Mouse (Mus musculus): Measurements from ENCODE around the gene Selenow. TPM values are rescaled to one million over a fixed set of nuclear protein-coding genes. Genes with fewer than 3 reads are reported as not detected.
"Not testable (repeated sequence)": the region's sequence is repeated elsewhere in the genome, so short reads cannot be mapped to it uniquely, and the experiment has no call there.

The Selenow gene
- total RNA-seq, 2 experiments from 2014 or later: 169 to 178 TPM

DNA sequence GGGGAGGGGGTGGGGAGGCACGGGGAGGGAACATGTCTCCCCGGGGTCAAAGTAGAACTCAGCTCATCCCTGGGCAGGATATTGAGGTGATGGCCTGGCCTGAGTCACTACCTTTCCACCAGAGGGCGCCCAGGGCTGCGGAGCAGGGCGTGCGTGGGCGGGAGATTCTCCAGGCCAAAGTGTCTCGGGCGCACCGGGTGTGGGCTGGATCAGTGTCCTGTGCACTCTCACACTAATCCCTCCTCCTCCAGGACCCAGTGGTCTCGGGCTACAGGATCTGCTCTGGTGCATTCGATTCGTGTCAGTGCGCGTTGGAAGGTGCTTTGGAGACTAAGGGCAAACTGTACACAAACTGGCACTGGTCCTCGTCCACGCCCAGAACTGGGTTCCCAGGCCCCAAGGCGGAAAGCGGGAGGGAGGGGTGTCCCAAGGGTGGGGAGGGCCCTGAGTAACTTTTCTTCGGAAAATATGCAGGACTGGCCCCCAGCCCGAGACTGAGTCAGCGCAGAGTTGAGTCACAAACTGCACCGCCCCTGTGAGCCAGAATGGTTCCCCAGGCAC is 26.3 kb upstream of the Selenow start:
- DNase-seq: peak; percentile 93
- intact Hi-C loops (cut with DNase I): loop anchor here (1.0 to 2.0 kb wide), 2 partner anchors 16 to 19 kb away; partner anchors contain the start of gene Ehd2

DNA sequence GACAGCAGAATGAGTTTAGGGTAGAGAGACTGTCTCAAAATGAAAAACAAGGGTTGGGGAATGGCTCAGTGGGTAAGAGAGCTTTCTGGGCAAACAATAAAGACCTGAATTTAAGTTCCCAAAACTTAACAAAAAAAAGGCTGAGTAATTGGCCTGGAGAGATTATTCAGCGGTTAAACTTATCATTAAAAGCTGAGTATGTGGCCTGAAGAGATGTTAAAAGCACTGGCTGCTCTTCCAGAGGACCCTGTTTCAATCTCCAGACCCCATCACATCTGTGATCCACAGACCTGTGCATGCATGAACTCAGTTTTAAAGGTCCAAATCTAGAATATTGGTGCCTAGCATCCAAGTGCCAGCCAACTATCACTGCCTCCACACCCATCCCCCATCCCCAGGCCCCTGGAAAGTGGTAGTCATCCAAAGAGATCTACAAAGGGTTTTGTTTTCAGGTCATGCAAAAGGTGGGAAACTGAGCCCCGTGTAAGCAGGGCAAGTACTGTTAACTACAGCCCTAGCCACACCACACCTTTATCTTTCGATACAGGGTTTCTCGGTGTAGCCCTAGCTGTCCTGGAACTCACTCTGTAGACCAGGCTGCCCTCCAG is 25.6 kb upstream of the Selenow start:
- intact Hi-C loops (cut with DNase I): loop anchor here (1.0 to 2.0 kb wide), 2 partner anchors 15 to 20 kb away; partner anchors contain the start of gene Ehd2

DNA sequence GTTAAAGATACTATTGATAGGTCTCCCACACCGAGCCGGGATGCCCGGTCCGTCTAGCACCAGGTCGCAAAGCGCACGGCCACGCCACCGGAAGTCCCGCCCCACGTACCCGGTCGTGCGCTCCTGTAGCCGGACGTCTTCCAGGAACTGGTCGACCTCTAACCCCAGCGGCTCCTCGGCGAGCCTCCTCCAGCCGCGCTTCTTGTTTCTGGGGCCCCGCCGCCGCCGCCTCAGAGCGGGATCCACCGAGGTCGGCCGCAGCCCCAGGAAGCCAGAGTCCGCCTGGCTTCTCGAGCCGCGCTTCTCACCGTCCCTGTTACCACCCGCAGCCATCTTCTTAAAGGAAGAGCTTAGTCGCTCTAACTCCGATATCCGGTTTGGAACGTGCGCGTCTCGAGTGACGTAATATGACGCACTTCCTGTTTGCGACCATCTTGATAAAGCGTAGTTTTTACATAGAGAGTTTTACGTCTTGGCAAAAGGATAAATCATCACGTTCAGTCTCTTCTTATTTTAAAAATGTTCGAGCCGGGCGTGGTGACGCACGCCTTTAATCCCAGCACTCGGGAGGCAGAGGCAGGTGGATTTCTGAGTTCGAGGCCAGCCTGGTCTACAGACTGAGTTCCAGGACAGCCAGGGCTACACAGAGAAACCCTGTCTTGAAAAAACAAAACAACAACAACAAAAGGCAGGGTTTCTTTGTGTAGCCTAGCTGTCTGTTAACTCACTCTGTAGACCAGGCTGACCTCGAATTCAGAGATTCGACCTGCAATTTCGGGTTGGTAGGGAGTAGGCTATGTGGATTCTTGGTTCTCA is 23.7 kb upstream of the Selenow start, which contains the start of gene Nop53:
Nop53 (minus strand) TSS at position 354 of the 816 bp plus-strand sequence.
- DNase-seq: peak; percentile 92 to 97
- intact Hi-C loops (cut with DNase I): no loop called here

More for the DNA sequence above, 25.6 kb upstream of the Selenow start:
- DNase-seq: no peak

DNA sequence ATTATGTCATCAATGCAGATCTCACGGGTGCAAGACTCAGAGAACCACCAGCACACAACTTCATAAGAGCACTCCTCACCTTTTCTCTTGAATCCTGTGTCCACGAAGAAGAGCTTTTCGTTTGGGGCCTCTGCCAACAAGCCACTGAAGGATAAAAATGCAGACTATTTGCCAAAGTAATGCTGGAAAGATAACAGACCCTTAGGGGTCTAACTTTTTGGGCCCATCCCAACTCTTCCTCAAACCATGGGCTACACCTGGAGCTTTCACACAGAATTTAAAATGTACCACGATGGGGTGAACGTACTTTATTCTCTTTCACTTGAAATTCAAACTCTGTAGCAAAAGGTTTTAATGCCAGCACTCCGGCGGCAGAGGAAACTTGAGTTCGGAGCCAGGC is 23.0 kb upstream of the Selenow start:
- no peak for DNase-seq
- intact Hi-C loops (cut with DNase I): no loop called here

DNA sequence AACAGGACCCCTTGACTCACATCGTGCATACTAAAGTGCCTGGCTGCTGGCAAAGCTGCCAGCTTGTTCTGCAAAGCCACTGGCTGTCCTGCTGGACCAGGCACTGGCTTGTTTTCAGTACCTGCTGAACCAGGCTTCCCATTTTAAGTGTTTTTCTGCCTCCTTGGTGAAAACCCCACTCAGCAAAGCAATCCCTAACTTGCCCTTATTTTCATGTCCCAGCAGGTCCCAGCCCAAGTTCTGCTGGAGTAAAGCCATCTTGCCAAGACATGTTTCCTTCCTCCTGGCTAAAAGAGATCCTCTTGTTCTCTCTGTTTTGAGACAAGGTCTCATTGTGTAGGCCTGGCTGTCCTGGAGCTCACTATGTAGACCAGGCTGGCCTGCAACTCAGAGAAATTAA is 22.1 kb upstream of the Selenow start:
- DNase-seq: no peak
- intact Hi-C loops (cut with DNase I): no loop called here

DNA sequence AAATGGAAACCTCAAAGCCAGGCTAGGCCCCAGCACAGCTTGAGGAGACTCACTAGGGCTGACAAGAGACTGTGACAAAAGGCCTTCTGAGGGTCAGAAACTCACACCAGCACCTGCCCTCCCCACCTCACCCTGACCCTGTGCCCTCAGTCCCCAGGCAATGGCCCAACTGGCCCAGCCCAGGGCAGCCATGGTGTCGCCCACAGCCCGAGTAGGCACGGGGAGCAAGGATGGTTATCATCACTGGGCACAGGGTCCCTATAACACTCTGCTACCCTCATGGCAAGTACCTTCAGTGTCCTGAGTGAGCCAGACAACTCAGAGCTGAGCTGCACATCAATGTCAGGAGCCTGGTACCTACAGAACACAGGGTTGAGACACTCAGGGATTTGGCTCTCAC is 16.4 kb upstream of the Selenow start:
- intact Hi-C loops (cut with DNase I): no loop called here
- no peak for DNase-seq

DNA sequence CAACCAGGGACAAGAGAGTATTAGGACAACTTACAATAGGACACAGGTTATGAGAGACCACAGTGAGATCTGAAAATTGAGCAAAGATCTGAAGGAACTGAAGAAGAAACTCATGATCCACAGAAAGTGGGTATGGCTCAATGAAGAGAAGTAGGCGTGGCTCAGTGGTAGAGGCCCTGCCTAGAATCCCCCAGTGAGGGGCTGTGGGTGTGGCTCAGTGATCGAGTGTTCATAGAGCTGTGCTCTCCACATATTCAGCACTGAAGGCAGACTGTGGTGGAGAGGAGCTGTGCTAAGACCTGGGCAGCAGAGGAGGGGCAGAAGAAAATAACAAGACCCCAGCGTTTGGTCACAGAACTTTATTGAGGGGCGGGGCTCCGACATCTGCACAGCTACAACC is 15.3 kb upstream of the Selenow start:
- intact Hi-C loops (cut with DNase I): no loop called here
- DNase-seq: no peak

DNA sequence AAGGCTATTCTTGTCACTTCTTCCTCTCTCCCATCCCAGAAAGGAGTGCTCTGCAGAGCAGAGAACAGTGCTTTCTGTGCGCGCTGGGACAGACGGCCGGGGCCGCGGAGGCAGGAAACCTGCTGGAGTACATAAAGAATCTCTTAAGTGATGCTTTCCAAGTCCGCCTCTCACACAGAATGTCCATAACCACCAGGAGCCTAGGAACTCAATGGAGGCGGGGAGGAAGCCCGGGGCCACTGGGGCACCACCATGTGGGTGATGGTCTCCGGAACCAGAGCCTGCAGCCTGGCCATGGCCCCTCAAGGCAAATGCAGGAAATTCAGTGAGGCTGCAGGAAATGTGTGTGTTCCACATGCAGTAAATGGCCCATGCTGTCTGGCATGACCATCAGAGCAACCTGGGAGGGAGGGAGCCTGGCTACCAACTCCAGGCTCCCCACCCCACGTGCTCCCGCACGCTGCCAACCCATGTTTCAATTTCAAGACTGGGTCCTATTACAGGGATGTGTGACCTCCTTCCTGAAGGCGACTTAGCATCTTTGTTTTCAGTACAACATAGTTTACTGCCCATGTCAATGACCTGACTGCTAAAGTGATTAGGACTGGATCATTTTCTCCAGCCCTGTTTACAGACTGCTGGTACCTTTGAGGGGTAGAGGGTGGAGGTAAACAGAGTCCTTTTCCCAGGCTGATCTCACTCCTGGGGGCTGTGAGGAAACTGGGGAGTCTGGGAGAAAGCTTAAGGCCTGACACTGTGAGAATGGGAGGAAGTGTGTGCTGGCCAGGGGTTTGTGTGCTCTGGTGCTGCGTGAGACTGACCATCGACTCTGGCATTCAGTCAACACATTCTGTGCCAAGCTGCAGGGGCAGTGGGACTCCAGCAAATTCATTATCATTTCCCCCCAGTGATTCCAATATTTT is 11.5 kb upstream of the Selenow start:
- intact Hi-C loops (cut with DNase I): loop anchor here (1.0 to 2.0 kb wide), 2 partner anchors 15 to 29 kb away; no protein-coding TSS in a partner anchor

DNA sequence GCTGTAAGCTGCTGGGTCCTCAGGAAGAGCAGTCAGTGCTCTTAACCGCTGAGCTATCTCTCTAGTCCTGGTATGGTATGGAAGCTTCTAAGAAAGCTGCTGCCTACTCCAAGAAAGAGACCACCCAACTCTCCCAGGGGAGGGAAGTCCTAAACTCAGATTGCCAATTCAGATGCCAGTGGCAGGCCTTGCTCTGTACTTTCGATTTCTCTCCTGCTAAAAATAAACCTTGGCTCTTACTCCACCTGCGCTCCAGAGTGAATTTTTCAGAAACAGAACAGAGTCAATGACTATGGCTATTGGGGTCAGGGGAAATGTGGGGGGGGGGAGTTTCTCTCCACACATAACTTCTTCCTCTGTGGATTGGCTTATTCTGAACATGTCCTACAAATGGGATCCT is 9.4 kb upstream of the Selenow start:
- intact Hi-C loops (cut with DNase I): loop anchor here (2.0 kb wide), 1 partner anchor 17 kb away; no protein-coding TSS in a partner anchor

More for the DNA sequence above, 11.5 kb upstream of the Selenow start:
- peak; percentile 42 to 56 for DNase-seq

DNA sequence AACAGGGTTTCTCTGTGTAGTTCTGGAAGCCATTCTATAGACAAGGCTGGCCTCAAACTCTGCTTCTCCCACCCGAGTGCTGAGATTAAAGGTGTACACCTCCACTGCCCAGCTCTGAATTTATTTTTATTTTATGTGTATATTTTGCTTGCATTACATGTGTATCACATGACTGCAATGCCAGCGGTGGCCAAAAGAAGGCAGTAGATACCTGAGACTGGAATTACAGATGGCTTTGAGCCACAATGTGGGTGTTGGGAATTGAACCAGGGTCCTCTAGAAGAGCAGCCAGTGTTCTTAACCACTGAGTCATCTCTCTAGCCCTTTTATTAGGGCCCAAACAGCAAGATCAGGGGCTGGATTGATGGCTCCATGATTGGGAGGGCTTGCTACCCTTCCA is 8.3 kb upstream of the Selenow start:
- DNase-seq: no peak
- intact Hi-C loops (cut with DNase I): loop anchor here (1.0 kb wide), 1 partner anchor 37 kb away; the partner anchor contains the start of gene Ehd2

More for the DNA sequence above, 9.4 kb upstream of the Selenow start:
- no peak for DNase-seq

DNA sequence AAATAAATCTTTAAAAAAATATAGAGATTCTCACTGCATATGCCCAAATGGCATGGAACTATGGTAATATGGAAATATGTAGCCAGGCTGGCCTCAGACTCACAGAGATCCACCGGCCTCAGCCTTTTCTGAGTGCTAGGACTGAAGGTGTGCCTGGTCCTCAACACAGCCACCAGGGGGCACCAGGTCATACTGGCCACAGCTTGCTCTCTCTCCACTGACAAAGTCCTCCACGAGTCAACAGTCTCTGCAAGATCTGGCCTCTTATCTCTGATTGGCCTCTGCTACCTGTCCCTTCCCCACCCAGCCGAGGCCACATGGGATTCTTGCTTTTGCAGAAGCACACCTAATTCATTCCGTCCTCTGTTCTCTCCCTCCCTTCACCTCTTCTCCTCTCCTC is 7.7 kb upstream of the Selenow start:
- peak; percentile 77 to 80 for DNase-seq
- intact Hi-C loops (cut with DNase I): loop anchor here (1.0 kb wide), 1 partner anchor 37 kb away; the partner anchor contains the start of gene Ehd2

DNA sequence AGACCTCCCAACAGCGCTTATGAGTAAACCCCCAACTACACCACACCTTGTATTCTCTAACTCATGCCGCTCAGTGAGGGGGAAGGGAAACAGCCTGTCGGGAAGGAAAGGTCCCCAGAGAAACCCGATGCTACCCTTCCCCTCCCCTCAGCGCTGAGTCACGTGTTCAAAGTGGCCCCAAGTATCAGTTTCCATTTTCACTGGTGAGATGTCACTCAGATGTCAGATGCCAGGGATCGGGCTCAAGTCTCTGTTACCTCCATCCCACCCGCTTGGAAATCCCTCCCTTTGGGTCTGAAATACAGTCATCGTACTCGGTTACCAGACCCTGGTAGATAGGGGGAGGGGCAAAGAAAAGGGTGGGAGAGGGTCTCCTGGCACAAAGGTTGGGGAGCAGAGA is 406 bp downstream of the Selenow start:
- intact Hi-C loops (cut with DNase I): loop anchor here (5.0 kb wide), 1 partner anchor 131 kb away; no protein-coding TSS in a partner anchor
- DNase-seq: no peak

DNA sequence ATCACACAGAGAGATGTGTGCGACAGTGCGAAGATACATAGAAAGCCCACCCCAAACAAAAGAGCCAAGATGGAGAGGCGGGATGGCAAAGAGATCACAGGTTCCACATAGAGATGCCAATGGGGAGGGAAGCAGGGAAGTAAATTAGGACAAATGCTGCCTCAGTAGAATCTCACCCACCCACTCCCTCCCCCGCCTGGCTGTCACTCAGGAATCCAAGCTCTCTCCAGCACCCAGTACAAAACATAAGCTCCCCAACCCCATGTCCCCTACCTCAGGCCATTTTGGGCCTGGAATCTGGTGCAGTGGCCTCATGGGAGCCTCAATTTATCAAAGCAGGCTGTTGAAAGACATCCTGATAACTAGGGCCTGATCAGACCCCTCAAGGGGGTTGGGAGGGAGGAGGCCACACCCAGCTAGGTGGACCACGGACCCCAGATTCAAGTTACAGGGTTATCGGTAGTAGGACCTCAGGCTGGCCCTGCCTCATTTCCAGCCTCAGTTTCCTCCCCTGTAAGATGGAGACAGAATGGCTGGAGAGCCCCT is 1.5 kb downstream of the Selenow start:
- intact Hi-C loops (cut with DNase I): loop anchor here (5.0 kb wide), 1 partner anchor 132 kb away; no protein-coding TSS in a partner anchor
- DNase-seq: no peak

DNA sequence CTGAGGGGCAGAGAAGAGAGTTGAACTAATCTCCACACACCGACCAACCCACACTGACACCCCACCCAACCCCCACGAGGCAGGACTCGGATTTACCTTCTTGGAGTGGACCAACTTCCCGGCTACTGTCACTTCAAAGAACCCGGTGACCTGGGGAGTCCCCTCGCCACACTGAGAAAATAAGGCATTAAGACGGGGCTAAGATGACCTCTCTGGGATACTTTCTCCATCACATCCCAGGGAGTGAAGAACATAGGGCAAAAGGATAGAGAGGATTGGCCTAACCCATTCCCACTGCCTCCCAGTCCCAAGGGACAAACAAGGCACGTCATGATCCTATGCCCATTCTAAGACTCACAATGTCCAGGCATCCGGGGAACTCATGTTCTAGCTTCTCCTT is 2.3 kb downstream of the Selenow start:
- intact Hi-C loops (cut with DNase I): loop anchor here (5.0 kb wide), 1 partner anchor 132 kb away; no protein-coding TSS in a partner anchor
- no peak for DNase-seq

DNA sequence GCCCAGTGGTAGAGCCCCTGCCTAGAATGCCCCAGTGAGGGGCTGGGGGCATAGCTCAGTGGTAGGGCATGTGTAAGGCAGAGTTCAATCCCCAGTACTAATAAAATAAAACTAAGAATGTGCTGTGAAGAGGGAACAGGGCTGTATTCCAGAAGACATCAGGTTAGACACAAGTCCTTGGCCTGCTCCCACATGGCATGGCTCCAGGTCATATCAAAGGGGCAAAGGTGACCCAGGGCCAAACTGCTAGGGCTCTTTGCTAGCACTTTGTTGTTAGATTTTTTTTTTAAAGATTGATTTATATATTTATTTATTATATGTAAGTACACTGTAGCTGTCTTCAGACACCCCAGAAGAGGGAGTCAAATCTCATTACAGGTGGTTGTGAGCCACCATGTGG is 3.8 kb downstream of the Selenow start:
- intact Hi-C loops (cut with DNase I): no loop called here
- DNase-seq: no peak

DNA sequence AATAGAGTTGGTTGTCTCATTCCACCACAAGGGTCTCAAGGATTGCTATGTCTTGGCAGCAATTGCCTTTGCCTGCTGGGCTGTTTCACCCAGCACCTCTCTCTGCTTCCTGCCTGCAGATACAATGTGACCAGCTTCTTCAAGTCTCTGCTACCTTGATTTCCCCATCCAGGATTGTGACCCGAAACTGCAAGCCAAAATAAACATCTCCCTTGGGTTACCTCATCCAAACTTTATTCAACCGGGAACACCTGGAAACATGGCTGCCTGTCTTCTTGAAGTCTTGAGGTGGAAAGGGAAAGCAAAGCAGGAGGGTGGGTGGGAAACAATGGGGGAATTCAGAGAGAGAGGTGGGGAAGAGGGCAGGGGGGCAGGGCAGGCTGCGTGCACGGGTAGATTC is 5.2 kb downstream of the Selenow start:
- DNase-seq: no peak
- intact Hi-C loops (cut with DNase I): no loop called here

DNA sequence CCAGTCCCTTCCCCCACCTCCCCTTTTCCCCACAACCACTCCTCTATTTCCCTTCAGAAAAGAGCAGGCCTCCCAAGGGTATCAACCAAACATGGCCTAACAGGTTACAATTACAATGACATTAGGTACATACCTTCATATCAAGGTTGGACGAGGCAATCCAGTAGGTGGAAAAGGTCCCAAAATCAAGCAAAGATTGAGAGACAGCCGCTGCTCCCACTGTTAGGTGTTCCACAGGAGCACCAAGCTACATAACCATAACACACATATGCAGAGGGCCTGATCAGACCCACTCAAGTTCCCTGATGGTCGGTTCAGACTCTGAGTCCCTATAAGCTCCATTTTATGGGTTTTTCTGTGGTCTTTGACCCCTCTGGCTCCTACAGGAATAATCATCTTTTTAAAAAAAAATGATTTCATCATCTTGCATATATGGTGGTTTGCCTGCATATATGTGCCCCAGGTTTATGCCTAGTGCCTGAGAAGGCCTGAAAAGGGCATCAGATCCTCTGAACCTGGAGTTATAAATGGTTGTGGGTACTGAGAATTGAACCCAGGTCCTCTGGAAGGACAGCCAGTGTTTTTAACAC is 6.0 kb downstream of the Selenow start:
- intact Hi-C loops (cut with DNase I): no loop called here
- DNase-seq: no peak

DNA sequence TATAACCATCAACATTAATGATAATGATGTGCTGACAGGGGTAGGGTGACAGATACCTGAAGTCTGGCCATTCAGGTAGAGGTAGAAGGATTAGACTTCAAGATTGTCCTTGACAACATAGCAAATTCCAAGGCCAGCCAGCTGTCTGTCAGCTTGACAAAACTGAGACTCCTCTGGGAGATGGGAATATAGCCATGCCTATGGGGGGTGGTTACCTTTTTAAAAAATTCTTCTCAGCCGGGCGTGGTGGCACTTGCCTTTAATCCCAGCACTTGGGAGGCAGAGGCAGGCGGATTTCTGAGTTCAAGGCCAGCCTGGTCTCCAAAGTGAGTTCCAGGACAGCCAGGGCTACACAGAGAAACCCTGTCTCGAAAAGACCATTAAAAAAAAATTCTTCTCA is 6.5 kb downstream of the Selenow start:
- DNase-seq; intact Hi-C loops (cut with DNase I): not testable (repeated sequence)

DNA sequence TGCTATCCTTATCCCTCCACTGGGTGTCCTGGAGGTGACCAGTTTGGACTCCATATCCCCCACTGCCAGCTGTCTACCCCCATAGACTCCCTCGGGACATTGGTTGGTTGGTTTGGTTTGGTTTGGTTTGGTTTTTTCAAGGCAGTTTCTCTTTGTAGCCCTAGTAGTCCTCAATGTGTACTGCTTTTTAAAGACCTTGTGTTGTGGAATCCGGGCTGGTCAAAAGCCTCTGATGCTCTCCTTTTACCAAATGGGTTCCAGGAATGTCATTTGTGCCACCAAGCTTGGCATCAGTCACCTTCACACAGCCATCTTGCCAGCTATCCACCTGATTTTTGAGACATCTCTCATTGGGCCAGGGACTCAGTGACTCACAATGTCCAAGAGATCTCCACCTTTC is 7.5 kb downstream of the Selenow start:
- intact Hi-C loops (cut with DNase I): no loop called here

More for the DNA sequence above, 7.5 kb downstream of the Selenow start:
- no peak for DNase-seq

All from heart, postnatal 36 days (tissue).